Mouse (Mus musculus) kidney, embryonic 16.5 days (tissue): ENCODE data around the gene Tmem265. TPM values are rescaled to one million over a fixed set of nuclear protein-coding genes. Genes with fewer than 3 reads are reported as not detected.

ENCODE experiments used
- polyA plus RNA-seq: library from polyadenylated mRNA; unstranded; fragments of >200 nt; fragmentation: Nextera tagmentation; extraction: Ambion mirVana; gene quantifications from 2 replicates; pipeline ENCODE4 v1.2.1, GENCODE M21; 2015

The Tmem265 gene
- polyA plus RNA-seq, 1 experiment from 2014 or later = 10.6 TPM

Other genes starting within 250 kb of the Tmem265 start
- 25.4 and 25.5 TPM in 2 replicates for gene Zfp768, start 215.8 kb upstream of the Tmem265 start, polyA plus RNA-seq
- 10.6 and 11.3 TPM in 2 replicates for gene Zfp747, start 185.3 kb upstream of the Tmem265 start, polyA plus RNA-seq
- 6.8 and 7.0 TPM in 2 replicates for gene 9130019O22Rik, start 174.2 kb upstream of the Tmem265 start, polyA plus RNA-seq
- 8.3 and 8.8 TPM in 2 replicates for gene E430018J23Rik, start 167.8 kb upstream of the Tmem265 start, polyA plus RNA-seq
- 9.0 and 9.5 TPM in 2 replicates for gene Zfp764, start 154.6 kb upstream of the Tmem265 start, polyA plus RNA-seq
- 28.1 and 32.0 TPM in 2 replicates for gene Zfp688, start 139.3 kb upstream of the Tmem265 start, polyA plus RNA-seq
- 8.4 TPM in 2 replicates for gene Zfp689, start 112.2 kb upstream of the Tmem265 start, polyA plus RNA-seq
- gene Prr14, start 101.8 kb upstream of the Tmem265 start, polyA plus RNA-seq = 41.9 and 47.2 TPM in 2 replicates
- 12.2 and 13.1 TPM in 2 replicates for gene Fbrs, start 82.2 kb upstream of the Tmem265 start, polyA plus RNA-seq
- 39.6 and 44.1 TPM in 2 replicates for gene Srcap, start 49.4 kb upstream of the Tmem265 start, polyA plus RNA-seq
- 16.2 and 22.4 TPM in 2 replicates for gene Gm42715, start 41.8 kb upstream of the Tmem265 start, polyA plus RNA-seq
- gene Phkg2, start 11.9 kb downstream of the Tmem265 start, polyA plus RNA-seq = 40.7 and 46.7 TPM in 2 replicates
- gene Ccdc189, start 27.2 kb downstream of the Tmem265 start, polyA plus RNA-seq = 16.7 and 17.6 TPM in 2 replicates
- gene Rnf40, start 27.4 kb downstream of the Tmem265 start, polyA plus RNA-seq = 50.6 and 51.4 TPM in 2 replicates
- gene Zfp629, start 54.4 kb downstream of the Tmem265 start, polyA plus RNA-seq = 19.8 and 22.1 TPM in 2 replicates
- gene Bcl7c, start 147.5 kb downstream of the Tmem265 start, polyA plus RNA-seq = 50.5 and 54.5 TPM in 2 replicates
- gene Ctf1, start 151.3 kb downstream of the Tmem265 start, polyA plus RNA-seq = 14.0 and 14.7 TPM in 2 replicates
- gene Ctf2, start 170.8 kb downstream of the Tmem265 start, polyA plus RNA-seq = 0.15 and 0.32 TPM in 2 replicates
- 5.4 TPM in 2 replicates for gene Fbxl19, start 183.2 kb downstream of the Tmem265 start, polyA plus RNA-seq
- gene Orai3, start 208.4 kb downstream of the Tmem265 start, polyA plus RNA-seq = 31.2 and 34.8 TPM in 2 replicates
- gene Setd1a, start 215.3 kb downstream of the Tmem265 start, polyA plus RNA-seq = 18.9 and 19.4 TPM in 2 replicates
- gene Gm49388, start 224.2 kb downstream of the Tmem265 start, polyA plus RNA-seq = not detected in 2 replicates
- 28.2 and 33.2 TPM in 2 replicates for gene Hsd3b7, start 239.2 kb downstream of the Tmem265 start, polyA plus RNA-seq